Mouse (Mus musculus) lung, postnatal 0 days (tissue): ENCODE data around the gene Brd4.

Experiments
- CTCF ChIP-seq: IDR thresholded peaks from 2 replicates; pipeline ENCODE4 v1.5.1; 2016; ENCODE audit warnings: antibody characterized with exemption, mild to moderate bottlenecking
- EP300 ChIP-seq: IDR thresholded peaks from 2 replicates; pipeline ENCODE4 v1.6.1; 2016; ENCODE audit warnings: antibody characterized with exemption, mild to moderate bottlenecking, control low read depth

DNA sequence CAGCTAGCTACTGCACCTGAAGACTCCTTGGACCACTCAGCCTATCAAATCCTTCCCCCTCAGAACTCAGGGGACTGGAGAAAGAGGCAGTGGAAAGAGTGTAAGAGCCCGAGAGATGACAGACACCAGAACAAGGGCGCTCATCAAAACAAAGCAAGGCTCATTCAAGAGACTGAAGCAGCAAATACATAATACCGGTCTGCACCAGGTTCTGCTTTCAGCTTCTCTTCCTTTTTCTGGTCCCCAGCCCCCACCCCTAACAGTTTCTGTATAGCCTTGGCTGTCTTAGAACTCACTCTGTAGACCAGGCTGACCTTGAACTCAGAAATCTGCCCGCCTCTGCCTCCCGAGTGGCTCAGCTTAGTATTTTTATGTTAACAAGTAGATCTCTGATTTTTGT lies 91.5 kb downstream of the Brd4 start:
- TF ChIP-seq CTCF (no peak), EP300 (no peak)
